Mouse (Mus musculus) gastrocnemius, postnatal 10 days (tissue): ENCODE data around the gene Pus7. TPM values are rescaled to one million over a fixed set of nuclear protein-coding genes. Genes with fewer than 3 reads are reported as not detected.

Source experiments
- DNase-seq: peaks from one replicate; pipeline ENCODE4 v3.0.0; 2021; ENCODE audit warnings: mixed read lengths
- long read RNA-seq, 2 experiments: library from polyadenylated mRNA; stranded (forward); transcript quantifications; one replicate each; pipeline ENCODE4 v2.0.0; 2021
- total RNA-seq, 2 experiments: library from RNA; stranded (reverse); gene quantifications; 2 replicates each; pipeline ENCODE4 v1.2.3; 2021

Pus7 gene
- 10 to 100 TPM; 13.0 to 16.4 TPM for total RNA-seq
- long read RNA-seq, experiment 1, transcript Pus7-201 (16 exons, 3,407 nt), result major isoform, 35 of 43 reads
- long read RNA-seq, experiment 1, partial matches to known transcripts, result 4 of 43 reads
- long read RNA-seq, experiment 1, other reads (novel, unspliced or antisense), result 4 of 43 reads
- long read RNA-seq, experiment 2, transcript Pus7-201 (16 exons, 3,407 nt), result major isoform, 27 of 30 reads
- long read RNA-seq, experiment 2, partial matches to known transcripts, result 1 of 30 reads
- long read RNA-seq, experiment 2, other reads (novel, unspliced or antisense), result 2 of 30 reads

DNA sequence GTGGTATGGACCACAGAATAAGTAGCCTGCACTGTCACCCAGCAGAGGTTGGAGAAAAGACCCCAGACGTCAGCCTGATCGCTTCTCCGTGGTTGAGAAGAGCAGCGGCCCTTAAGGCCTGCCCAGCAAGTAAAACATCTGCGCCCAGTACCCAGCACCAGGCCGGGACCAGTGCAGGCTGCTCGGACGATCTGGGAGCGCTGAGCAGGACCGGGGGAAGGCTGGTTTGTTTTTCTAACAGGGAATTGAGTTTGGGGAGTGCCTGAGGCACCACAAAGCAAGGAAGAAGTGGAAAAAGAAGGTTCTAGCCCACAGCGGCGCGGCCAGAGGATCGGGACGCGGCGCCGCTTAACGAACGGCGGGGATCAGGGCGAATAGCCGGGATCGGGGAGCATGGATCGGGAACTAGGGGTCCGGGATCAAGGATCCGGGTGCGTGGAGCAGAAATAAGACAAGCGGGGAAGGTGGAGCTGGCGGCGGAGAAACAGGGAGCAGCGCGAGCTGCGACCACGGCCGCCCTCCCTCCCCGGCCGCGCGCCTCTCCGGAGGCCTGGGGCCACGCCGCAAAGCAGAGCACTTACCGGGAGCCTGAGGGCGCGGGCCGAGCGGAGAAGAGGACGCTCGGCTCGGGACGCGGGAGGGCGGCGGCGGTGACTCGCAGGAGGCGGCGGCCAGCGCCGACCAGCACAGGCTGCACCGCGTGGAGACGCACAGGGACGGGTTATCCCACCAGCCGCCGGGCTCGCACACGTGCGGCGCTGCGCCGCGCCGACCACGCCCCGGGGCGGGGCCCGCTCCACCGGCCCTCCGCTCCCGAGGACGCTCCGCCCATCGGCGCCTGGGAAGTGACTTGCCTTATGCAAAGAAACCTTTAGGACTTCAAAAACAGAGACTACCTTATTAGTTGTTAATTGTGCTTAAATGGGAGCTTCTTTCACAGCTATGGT, at the start of gene Pus7:
Pus7 (minus strand) TSS at position 781 of the 947 bp plus-strand sequence.
- peak; percentile 86 for DNase-seq

DNA sequence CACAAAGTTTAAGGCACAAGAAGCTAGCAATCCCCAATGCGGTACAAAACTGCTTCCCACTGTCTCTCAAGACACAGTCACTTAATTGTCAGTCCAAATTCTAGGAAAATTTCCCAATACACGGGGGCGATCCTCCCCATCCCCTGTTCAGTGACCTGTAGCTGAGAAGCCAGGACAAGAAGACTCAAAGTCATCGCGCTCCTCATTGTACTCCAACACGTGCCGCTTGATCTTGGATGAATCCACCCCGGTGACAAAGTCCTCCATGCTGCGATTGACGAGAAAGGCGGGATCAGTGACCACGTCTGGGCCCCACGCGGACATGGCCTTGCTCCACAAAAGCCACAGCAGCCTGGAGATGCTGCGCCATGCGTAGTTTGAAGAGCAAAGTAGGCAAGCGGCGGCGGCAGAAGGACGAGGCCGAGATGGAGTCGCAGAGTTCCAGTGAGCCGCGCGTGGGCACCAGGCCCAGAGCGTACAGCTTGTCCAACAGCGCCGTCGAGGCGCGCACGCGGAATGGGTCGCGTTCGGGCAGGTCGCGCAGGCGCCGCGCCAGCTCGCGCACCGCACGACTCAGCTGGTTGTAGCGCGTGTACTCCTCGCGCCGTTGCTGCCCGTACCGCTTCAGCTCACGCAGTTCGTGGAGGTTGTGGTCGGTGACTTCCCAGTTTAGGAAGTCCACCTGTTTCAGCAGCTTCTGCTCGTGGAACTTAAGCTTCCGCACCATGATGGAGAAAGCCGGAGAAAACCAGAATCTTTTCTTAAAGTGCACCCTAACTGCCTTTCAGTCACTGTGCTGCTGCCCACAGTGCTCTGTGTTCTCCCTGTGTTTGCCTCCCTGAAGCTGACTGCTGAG, 47.6 kb upstream of the Pus7 start:
- peak; percentile 44 for DNase-seq

DNA sequence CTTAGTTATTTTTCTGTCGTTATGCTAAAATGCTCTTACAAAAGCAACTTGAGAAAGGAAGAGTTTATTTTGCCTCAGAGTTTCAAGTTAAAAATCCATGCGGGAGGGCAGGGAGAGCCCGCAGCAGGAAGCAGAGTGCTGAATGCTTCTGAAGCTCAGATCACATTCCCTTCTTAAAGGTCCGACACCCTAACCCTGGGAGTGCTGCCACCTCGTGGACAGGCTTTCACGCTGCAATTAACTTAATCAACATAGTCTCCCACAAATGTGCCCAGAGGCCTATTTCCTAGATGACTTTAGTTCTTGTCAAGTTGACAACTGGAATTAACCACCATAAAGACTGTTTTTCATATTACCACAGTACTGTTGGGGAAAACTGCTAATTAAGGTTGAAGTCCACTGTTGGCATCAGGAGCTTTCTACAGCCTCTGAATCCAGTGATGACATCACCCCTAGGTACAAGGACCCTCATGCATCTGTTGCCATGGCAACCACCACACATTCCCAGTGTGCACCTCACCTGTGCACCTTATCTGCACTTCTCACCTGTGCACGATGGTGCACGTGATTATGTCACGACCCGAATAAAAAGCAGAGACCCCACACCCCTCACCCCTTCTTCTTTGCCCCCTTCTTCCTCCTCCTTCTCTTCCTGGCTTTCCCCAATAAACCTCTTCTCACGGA, 43.0 kb upstream of the Pus7 start:
- DNase-seq, result peak; percentile 76

DNA sequence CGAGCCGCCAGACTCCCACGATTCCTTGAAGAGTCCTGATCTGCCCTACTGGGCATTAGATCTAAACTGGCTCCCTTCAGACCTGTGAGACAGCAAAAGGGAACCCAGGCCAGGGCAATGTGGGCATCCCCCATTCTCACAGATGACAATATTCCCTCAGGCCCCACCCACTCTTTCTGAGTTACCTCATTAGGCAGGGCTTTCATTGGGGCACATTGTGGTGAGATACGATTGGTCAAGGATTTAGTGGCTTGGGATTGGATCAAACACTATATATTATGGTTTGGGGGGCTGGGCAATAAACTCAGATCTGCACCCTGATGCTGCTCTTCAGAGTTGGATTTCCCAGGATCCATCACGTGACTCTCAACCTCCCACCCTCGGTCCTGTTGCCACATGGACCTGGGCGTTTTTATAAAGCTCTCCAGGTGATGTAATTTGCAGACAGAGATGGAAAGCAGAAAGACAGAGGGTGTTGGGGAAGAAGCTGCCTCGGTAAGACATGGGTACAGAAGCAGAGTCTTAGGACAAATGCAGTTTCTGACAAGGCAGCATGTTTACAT, 40.7 kb upstream of the Pus7 start:
- DNase-seq, result no peak

DNA sequence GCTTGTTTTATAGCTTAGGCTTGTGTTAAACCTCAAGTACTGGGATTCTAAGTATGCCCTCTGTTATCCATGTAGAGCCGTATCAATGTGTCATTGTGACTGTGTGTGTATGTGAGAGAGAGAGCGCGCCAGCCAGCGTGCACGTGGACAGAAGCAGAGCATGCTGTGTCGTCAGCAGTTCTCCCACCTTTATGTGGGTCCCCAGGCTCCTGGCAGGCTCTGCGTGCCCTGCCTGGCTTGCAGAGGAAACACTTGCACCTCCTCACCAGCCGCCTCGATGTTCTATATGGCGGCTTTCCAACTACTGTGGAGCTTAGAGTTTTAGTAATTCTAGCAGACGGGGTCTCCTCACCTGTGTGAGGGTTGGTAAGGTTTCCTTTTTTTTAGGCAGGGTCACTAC, 38.8 kb upstream of the Pus7 start:
- DNase-seq, result no peak

DNA sequence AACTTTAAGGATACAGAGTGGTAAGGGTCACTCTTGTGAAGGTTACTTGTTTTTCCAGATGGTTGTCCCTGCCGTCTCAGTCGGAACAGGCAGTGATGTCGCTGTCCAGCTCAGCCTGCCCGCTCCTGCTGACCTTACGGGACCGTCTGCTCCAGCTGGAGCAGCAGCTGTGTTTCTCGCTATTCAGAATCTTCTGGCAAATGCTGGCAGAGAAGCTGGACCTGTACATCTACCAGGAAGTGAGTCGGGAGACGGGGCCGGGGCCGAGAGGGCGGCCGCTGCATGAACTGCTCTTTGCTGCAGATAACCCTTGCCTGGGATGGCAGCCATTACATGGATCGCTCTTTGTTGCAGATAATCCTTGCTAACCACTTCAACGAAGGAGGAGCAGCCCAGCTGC, 33.2 kb upstream of the Pus7 start:
- no peak for DNase-seq

DNA sequence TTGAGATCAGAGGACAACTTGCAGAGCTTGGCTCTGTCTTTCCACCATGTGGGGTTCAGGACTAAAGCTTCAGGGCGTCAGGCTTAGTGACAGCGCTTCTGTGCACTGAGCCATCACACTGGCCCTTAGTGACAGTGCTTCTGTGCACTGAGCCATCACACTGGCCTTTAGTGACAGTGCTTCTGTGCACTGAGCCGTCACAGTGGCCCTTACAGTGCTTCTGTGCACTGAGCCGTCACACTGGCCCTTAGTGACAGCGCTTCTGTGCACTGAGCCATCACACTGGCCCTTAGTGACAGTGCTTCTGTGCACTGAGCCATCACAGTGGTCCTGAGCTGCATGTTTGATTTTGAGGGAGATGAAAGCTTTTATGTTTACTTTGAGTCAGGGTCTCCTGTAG, 31.3 kb upstream of the Pus7 start:
- DNase-seq, result no peak

DNA sequence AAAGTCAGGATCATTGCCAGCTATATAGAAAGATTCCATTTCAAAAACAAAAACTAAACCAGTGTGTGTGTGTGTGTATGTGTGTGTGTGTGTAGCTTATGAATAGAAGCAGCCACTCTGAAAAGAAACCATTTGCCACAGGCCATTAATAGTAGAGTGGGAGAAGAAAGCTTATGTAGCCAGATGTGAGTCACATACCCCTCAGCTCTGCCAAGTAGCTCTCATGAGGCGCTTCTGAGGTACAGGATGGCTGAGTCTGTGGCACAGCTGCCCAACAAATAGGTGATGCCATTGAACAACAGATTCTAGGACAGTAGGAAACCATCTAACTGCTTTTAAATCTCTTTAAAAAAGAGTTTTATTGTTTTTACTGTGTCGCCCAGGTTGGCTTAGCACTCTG, 9.2 kb upstream of the Pus7 start:
- no peak for DNase-seq

DNA sequence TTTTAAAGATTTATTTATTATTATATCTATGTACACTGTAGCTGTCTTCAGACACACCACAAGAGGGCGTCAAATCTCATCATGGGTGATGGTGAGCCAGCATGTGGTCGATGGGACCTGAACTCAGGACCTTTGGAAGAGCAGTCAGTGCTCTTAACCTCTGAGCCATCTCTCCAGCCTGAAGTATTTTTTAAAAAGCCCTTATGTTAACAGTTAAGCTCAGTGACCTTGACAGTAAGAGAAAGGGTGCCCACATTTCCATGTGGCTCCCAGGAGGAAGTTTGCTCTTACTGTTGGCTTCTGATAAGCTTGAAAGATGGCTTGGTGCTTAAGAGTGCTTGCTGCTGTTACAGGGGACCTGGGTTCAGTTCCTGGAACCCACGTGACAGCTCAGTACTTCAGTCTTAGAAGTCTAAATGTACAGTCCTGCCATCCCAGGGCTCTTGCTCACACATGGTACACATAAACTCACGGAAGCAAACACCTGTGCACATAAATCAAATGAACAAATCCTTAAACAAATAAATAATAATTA, 5.6 kb upstream of the Pus7 start:
- no peak for DNase-seq

DNA sequence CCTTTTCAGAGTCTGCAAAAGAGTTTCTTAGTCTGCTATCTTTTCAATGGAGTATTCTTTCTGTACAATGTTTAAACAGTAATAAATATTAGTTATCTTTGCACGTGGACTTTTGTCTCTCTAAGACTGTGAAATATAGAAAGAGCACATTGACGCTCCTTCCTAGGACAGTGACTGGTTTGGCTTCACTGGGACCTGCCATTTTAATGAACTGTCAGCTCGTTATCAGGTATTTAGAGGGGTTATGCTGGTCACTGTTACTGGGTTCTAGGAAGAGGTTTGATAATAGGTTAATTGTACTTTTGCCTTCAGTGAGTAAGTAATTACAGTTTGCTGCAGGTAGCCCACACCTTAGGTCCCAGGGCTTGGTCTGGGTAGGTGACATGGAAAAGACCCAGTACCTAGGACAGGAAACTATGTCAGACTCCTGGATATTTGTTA, 4.9 kb upstream of the Pus7 start:
- DNase-seq, result no peak

DNA sequence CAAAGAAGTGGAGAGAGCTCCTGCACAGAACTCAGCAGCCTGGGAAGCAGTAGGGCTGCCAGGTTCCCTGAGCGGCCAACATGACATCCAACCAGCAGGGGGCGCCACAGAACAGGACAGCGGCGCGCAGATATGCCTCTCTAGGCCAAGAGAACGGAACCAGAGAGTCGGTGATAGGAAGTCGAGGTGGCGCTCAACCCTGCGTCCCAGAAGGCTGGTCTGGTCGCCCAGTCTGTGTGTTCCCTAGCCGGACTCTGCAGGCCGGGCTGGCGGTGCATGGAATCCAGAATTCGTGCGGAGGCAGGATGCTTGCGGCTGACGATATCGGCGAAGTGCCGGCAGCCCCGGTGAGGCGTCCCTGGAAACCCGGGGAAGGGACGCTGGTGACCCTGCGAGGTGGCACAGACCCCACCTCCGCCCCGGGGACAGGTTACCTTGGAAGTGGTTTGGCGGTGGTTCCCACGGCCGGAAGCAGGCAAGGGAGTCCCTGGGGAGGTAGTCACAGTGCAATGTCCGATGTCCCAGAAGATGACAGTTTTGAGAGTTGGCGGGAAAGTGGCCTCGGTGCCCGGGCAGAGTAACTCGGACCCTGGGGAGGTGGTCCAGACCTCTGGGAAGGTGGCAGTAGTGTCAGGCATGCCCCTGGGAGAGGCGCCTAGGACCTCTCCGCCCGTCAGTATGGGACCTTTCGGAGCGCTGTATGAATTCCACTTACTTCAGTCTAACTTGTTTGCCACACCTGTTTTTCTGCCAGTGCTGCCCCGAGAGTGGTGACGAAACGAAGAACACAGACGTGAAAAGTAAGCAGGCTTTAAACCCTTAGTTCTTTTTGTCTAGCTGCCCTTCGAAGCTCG, 4.3 kb upstream of the Pus7 start, which contains the start of gene Rint1:
Rint1 (plus strand) TSS at position 176 of the 854 bp plus-strand sequence.
- DNase-seq, result peak; percentile 99

DNA sequence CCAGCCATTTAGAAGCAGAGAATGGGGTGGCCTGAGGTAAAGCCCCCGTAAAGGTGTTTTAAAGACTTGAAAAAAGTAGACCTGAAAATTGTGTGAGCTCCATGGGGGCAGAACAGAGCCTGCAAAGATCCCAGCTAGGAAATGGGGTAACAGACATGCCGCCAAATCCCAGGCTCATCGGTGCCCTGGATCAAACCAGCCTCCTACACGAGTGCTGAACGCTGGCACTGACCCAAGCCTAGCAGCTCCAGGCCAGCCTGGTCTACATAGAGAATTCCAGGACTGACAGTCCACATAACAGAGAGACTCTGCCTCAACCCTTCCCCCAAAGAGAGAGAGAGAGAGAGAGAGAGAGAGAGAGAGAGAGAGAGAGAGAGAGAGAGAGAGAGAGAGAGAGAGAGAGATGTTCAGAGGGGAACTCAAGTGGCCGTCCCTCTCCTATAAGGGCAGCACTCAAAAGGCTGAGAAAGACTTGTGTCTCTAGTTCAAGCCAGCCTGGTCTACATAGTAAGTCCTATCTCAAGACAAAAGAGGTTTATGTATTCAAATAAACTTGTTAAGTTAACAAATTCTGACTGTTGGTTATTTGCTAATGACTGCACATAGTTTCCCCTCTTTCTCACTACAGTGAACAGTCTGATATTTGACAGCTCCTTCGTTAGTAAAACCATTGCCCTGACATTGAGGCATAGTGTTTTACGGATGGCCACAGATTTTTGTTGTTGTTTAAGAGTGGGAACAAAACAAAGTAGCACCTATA, 1.3 kb downstream of the Pus7 start:
- no peak for DNase-seq

DNA sequence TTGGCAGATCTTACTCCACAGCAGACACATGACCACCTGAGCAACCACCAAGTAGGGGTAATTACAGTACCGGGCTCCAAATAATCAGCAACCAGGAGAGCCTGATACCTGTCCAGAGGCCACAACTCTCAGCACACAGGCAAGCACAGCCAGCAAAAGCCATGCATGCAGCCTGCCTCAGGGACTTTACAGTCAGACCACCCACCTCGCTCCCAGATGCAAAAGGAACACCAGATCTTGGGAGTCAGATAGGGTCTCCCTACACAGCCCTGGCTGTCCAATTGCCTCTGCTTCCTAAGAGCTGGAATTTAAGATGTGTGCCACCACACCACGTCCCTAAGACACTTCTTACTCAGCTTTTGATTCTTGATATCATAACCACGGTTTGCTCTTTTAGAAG, 2.3 kb downstream of the Pus7 start:
- DNase-seq, result no peak

DNA sequence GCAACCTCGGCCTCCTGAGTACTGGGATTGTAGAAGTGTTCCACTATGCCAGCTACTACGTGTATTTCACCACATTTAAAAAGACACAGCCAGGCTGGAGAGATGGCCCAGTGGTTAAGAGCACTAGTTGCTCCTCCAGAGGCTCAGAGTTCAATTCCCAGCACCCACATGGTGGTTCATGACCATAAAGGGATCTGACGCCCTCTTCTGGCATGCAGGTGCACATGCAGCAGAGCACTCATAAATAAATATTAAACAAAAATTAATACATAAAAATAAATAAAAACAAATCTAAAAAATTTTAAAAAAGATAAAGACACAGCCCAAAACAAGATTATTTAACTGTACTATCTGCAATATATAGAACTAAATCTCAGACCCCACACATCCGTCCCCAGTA, 3.0 kb downstream of the Pus7 start:
- no peak for DNase-seq

DNA sequence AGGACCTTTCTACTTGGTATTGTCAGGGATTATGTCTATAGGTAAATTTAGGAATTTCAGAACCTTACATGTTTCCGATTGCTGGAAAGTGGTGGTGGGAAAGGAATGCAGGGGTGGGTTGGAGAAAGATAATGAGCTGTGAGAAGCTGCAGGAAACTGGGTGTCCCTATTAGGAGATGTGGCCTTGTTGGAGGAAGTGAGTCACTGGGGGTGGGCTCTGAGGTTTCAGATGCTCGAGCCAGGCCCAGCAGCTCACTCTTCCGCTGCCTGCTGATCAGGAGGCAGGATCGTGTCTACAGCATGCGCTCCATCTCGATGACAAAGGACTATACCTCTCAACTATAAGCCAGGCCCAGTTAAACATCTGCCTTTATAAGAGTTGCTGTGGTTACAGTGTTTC, 9.3 kb downstream of the Pus7 start:
- DNase-seq, result no peak

DNA sequence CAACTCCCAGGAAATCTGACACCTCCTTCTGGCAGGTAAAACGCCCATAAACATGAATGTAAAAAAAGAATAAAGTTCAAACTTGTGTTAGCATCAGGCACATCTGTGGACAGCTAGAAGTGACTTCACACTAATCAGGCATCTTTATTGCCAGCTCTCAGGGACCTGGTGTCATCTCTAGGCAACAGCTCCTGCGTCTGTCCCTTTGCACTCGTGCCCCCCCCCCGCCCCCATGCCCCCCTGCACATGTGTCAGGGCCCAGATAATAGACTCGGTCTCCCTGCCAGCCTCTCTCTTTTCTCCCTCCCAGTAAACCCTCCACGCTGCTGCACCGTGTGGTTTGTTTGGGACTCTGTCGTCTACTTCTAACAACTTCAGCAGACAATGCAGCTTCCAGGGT, 12.4 kb downstream of the Pus7 start:
- DNase-seq, result no peak

DNA sequence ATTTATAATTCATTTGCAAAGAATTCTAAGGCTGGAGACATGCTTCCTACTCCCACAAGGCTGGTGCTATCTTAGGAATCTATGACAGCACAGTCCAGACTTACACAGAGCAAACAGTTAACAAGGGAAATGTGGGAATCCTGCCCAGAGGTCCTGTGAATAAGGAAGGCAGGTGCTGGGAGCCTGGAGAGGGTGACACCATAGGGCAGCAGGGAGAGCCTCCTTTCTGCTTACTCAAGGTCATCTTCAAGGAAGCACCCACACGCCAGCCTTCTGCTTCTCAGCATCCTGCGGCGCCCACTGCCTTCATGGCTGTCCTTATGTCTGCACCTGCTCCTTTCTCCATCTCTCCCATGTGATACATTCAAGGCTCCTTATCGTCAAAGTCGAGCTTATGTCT, 19.0 kb downstream of the Pus7 start:
- no peak for DNase-seq

DNA sequence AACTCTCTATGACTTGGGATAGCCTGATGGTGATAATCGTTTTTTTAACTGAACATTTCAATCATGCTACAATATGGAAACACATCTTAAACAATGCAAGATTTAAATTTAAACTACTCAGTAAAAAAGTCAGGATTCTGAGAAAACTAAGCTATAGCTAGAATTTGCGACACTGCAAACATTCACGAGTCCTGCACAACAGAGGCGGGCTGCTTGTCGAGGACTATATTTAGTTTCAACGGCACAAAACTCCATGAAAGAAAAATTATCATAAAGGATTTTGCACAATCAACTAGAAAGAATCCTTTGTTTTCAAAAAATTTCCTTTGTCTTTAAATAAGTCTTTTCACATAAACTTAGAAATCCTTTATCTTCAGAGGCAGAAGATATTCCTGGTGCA, 21.0 kb downstream of the Pus7 start:
- no peak for DNase-seq

DNA sequence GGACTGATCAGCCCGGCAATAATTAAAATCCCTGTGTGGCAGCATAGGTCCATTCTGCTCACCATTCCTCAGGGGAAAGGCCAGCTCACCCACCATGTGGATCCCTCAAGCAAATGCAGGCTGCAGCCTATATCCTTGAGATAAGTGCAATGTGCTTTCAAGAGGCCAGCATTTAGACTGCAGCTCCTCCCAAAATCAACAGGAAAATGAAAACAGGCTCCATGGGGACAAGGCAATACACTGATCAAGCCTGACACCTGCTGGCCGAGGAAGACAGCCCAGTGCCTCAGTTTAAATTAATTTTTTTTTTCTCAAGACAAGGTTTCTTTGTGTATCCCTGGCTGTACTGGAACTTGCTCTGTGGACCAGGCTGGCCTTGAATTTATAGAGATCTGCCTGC, 24.9 kb downstream of the Pus7 start:
- peak; percentile 17 for DNase-seq
